Mouse (Mus musculus) frontal cortex, adult 2 months (tissue): ENCODE measurements around the gene Mylk4. TPM values are rescaled to one million over a fixed set of nuclear protein-coding genes. Genes with fewer than 3 reads are reported as not detected.

ENCODE experiments used
- DNase-seq, 2 experiments: peaks; one replicate each; pipeline ENCODE4 v3.0.0; 2022; ENCODE audit warnings: low spot score in 1 of 2; ENCODE audit errors: extremely low spot score in 1 of 2
- polyA plus RNA-seq: library from polyadenylated mRNA; depleted of rRNA; stranded (reverse); fragments of >200 nt; gene quantifications from 2 replicates; pipeline ENCODE4 v1.2.3, GENCODE M21; 2012; rRNA removed

Gene Mylk4
- polyA plus RNA-seq, 1 experiment = 0.26 TPM

DNA sequence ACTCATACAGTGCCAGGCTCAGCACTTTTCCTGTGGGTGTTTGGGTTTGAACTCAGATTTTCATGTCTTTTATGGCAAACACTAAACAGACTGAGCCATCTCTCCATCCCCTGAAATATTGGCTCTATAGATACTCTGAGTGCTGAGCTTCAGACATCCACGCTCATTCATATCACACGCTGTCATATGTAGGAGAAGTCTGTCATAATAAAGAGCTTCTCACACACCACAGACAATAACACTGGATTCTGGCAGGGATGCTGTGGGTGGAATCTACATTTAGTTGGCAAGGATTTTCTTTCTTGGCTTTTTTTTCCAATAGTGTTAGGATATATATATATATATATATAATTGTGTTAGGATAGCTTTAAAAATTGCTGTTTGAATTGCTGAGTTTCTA lies 126.2 kb downstream of the Mylk4 start:
- DNase-seq = peak; percentile 13 to 45

Other genes with a start within 250 kb of the Mylk4 start
- 58.3 and 66.5 TPM in 2 replicates for gene Wrnip1, start 18.1 kb upstream of the Mylk4 start, polyA plus RNA-seq
- gene D930007J09Rik, start 18.9 kb upstream of the Mylk4 start, polyA plus RNA-seq = 1.3 and 1.8 TPM in 2 replicates
- 8.0 and 10.1 TPM in 2 replicates for gene Serpinb1a, start 67.2 kb upstream of the Mylk4 start, polyA plus RNA-seq
- gene Serpinb1c, start 114.3 kb upstream of the Mylk4 start, polyA plus RNA-seq = not detected in 2 replicates
- 2.1 and 2.3 TPM in 2 replicates for gene Serpinb6b, start 181.3 kb upstream of the Mylk4 start, polyA plus RNA-seq
- 5.6 and 6.4 TPM in 2 replicates for gene Serpinb9, start 219.3 kb upstream of the Mylk4 start, polyA plus RNA-seq
- 0.20 and 0.42 TPM in 2 replicates for gene Serpinb9b, start 243.5 kb upstream of the Mylk4 start, polyA plus RNA-seq